Mouse (Mus musculus) lung, adult 2 months (tissue): Measurements from ENCODE around the gene Chkb.

Experiments used
- CTCF ChIP-seq: fragments of 200-500 bp; IDR thresholded peaks from 2 replicates; pipeline ENCODE4 v1.5.1; 2011; ENCODE audit warnings: mild to moderate bottlenecking, low read length, control low read depth; ENCODE audit not compliant: insufficient read depth
- POLR2A ChIP-seq: fragments of 200-500 bp; IDR thresholded peaks from 2 replicates; pipeline ENCODE4 v1.6.1; 2011; ENCODE audit warnings: low read depth, mild to moderate bottlenecking, control low read depth, low read length, borderline replicate concordance; ENCODE audit errors: extremely low read depth

DNA sequence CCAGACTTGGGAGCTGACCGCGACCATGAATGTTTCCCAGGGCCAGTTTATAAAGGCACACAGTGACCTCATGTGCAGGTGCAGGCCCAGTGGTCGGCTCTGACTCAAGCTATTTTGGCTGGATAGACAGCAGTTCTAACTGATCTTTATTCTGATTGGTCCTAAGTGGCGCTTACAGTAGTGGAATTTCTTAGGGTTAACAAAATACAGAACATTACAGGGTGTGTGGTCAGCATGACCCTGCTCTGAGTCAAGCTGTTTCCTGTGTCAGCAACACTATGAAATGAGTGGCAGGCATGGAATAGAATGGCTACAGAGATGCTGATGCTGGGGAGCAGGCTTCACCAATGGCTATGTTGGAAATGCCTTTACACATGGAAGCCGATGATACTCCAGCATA is 6.2 kb upstream of the Chkb start:
- TF ChIP-seq CTCF, result no peak
- TF ChIP-seq POLR2A, result no peak
